Mouse (Mus musculus) layer of hippocampus, adult 2 months (tissue): ENCODE data around the gene Zfp213. TPM values are rescaled to one million over a fixed set of nuclear protein-coding genes. Genes with fewer than 3 reads are reported as not detected.
A peak's percentile ranks its signal among the peaks of the same experiment; 100 is the strongest.
"Not testable (repeated sequence)": the region's sequence is repeated elsewhere in the genome, so short reads cannot be mapped to it uniquely, and the experiment has no call there.

Experiments
- DNase-seq, 2 experiments: peaks; one replicate each; pipeline ENCODE4 v3.0.0; 2022; ENCODE audit warnings: low spot score in 2 of 2
- H3K27ac ChIP-seq: fragments of 200-600 bp; 2 replicates; pipeline ENCODE4 v1.8.1; 2022
- H3K4me3 ChIP-seq: fragments of 200-600 bp; 2 replicates; pipeline ENCODE4 v1.8.1; 2022; ENCODE audit warnings: mild to moderate bottlenecking
- CTCF ChIP-seq: fragments of 200-600 bp; conservative IDR thresholded peaks from 2 replicates; pipeline ENCODE4 v1.8.1; 2022; ENCODE audit warnings: antibody characterized with exemption, mild to moderate bottlenecking, moderate library complexity
- total RNA-seq, 2 experiments: library from RNA; stranded (reverse); gene quantifications; 2 replicates each; pipeline ENCODE4 v1.2.3; 2021

Gene Zfp213
- total RNA-seq, 2 experiments from 2014 or later: 5.7 to 6.9 TPM

DNA sequence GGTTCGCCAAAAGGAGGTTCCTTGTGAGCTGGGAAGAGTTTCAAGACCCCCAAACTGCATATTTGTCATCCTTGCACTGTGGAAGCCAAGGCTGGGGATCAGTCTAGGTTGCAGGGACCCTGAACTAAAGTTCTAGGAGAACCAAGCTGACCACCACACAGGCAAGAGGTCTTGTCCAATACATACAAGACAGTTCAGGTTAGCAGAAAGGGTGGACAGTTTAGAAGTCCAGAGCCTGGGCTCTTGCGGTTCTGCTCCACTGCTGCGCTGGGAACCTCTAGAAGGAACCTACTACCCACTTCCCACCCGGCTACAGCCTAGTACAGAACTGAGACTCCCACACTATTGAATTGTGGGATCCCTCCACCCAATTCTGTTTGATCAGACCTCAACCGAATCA is 24.4 kb downstream of the Zfp213 start:
- TF ChIP-seq CTCF: no peak
- no peak overlapping the region for H3K27ac ChIP-seq
- no peak for DNase-seq
- no peak overlapping the region for H3K4me3 ChIP-seq

DNA sequence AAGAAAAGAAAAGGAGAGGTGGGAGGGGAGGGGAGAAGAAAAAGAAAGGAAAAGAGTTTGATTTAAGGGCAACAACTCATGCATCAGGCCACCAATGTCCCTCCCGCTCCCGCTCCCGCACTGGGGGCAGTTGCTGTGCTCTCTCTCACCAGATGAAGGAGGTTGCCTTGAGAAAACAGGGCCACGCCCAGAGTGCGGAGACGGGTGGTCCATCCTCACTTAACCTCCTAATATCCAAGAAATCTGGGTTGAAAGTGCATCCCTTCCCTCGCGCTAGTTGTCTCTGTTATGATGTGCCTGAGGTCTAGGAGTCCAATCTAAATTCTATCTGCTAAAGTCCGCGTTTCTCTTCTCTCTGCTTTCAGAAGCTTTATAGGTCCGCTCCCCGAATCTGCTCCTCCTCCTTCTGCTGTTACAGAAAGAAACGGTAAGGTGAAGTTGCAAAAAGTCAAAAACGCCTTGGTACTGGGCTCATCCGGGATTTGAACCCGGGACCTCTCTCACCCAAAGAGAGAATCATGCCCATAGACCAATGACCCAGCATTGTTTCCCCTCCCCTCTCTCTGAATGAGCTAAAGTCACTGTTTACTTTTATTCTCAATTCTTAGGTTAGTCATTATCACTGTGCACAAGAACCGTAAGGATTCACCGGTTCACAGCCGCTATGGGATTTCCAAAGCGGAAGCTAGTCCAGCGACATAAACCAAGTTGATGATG is 25.6 kb downstream of the Zfp213 start:
- H3K4me3 ChIP-seq: peak overlapping the region; percentile 44
- no peak for TF ChIP-seq CTCF
- peak in 1 of 2 experiments; percentile 7 for DNase-seq
- H3K27ac ChIP-seq: no peak overlapping the region

DNA sequence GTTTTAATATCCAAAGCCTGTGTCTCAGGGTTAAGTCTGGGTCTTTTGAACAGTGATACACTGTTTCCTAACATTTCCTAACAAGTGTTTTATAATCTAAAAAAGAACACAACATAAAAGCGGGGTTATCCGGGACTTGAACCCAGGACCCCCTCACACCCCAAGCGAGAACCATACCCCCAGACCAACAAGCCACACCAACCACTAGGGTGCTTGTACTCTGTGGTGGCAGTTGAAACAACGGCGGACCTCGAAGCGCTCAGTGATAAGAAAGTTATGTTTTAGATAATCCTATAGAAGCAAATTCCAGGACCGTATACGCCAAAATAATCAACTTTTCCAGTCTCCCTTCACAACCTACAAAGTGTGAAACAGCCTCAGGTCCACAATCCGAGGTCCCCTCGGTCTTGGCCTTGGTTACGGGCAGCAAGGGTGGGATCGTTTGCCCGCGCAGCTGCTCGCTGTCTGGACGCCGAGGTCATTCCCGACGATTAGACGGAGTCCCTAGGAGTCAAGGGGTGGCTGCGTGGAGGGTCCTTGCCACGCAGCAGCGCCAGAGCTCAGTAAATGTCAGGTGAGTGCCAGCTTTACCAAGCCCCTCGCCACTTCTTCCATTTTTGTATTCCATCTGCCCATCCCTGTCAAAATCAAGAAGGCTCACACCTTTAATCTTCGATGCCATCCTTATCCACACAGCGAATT is 26.3 kb downstream of the Zfp213 start:
- DNase-seq: peak in 1 of 2 experiments; percentile 7
- Histone ChIP-seq H3K27ac (no peak overlapping the region), H3K4me3 (peak overlapping the region; percentile 44; the same call in 1 of the 2 replicates)
- no peak for TF ChIP-seq CTCF

DNA sequence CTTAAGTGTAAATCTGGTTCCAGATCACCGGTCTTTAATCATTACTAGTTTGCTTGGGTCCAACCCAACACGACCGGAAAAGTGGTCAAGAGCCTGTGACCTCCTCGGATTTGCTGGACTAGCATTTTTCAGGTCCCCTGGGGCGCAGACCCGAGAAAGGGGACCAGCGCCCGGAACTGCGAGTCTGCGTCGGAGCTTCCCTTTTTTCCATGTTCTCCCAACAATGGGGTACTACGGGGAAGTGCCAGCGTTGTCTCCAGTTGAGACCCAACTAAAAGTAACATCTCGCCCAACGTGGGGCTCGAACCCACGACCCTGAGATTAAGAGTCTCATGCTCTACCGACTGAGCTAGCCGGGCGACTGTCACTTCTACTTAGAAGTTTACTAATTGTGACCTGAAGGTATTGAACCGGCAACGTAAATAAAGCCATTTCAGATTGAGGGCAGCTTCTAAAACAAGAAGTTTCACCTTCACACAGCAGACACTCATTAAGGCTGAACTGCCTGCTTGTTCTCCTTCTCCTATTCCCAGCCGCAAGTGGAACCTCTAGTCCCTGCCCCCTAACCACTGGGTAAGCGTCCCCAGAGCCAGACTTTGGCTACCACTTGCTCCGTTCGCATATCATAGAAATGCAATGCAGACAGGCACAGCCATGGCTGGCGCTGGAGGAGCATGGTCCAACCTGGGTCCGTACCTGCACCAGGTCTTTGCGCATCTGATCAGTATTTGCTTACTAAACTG is 28.8 kb downstream of the Zfp213 start:
- H3K27ac ChIP-seq, DNase-seq, H3K4me3 ChIP-seq: not testable (repeated sequence)

DNA sequence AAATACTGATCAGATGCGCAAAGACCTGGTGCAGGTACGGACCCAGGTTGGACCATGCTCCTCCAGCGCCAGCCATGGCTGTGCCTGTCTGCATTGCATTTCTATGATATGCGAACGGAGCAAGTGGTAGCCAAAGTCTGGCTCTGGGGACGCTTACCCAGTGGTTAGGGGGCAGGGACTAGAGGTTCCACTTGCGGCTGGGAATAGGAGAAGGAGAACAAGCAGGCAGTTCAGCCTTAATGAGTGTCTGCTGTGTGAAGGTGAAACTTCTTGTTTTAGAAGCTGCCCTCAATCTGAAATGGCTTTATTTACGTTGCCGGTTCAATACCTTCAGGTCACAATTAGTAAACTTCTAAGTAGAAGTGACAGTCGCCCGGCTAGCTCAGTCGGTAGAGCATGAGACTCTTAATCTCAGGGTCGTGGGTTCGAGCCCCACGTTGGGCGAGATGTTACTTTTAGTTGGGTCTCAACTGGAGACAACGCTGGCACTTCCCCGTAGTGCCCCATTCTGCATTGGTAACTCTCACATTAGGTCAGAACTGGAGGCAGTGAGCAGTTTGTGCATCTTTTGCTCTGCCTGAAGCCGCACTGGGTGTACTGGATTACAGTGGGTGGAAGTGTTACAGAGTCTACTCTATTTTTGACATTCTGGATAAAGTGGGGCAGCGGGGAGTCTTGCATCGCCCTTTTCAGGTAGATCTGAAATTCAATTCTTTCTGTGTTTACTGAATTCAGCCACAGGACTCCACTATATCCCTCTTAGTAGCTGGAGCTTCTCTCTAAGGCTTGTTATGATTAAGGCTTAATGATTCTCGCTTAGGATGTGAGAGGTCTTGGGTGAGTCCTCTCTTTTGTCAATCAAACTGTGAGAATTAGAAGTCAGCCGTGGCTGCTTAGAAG is 30.2 kb downstream of the Zfp213 start:
- H3K27ac ChIP-seq, DNase-seq, H3K4me3 ChIP-seq: not testable (repeated sequence)

DNA sequence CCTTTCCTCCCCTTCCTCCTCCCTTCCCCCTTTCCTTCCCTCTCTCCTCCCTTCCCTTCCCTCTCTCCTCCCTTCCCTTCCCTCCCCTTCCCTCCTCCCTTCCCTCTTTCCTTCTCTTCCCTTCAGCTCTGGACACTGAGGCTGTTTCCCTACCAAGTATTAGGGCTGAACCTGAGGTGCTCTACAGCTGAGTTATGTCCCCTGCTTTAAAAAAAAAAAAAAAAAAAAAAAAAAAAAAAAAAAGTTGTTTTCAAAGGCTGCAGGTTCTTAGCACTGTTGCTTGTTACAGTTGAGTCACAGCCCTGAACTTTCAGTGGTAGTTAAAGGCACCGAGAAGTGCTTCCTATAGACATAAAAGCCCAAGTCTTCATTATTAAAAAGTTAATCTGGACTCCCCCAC is 32.6 kb downstream of the Zfp213 start:
- H3K27ac ChIP-seq, H3K4me3 ChIP-seq, DNase-seq: not testable (repeated sequence)

DNA sequence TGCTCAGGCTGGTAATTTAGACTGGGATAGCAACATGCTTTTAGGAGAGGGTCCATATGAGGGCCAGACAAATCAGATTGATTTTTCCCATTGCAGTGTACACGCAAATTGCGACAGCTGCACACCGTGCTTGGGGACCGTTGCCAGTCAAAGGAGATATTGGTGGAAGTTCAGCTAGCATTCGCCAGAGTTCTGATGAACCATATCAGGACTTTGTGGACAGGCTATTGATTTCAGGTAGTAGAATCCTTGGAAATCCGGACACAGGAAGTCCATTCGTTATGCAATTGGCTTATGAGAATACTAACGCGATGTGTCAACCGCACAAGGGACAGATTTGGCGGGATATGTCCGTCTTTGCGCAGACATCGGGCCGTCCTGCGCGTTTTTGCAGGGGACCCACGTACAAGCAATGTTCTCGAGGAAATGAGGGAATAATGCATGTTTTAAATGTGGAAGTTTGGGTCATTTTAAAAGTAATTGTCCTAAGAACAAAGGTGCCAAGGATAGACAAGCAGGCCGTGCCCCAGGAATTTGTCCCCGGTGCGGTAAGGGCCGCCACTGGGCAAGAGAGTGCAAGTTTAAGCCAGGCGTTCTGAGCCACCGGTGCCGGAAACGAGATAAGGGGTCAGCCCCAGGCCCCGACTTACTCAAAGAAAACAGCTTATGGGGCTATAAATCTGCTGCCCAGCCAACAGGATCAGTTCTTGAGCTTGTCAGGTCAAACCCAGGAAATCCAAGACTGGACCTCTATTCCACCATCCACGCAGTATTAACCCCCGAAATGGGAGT is 40.9 kb downstream of the Zfp213 start:
- not testable (repeated sequence) for DNase-seq, H3K27ac ChIP-seq, H3K4me3 ChIP-seq

DNA sequence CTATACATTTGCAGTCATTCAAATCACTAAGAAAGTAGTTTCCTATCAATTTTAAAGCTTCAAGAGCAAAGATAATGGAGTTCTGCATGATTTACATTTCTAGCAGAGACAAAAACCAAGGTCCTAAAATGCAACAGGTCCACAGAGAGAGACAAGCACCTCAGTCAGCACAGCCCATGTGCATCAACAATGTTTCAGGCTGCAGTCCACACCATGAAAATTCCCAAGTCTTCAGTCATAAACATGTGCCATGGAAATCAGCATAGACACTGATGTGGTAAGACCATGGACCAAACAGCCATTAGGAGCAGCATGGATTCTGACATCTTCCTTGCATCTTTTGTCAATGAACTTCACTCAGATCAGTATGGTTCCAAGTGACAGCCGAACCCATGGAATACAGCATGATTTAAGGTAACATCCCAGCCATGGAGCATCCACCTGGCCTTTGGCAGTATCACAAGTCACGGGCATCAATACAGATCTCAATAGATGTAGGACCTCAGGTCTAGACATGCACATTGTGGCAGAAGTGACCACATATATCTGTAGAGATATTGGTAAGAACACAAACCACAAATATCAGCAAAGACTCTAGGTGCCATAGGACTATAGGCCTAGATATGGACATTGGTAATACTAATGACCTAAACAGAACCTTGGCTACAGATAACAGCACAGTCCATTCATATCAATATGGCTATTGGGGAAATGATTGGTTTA is 45.2 kb downstream of the Zfp213 start:
- Histone ChIP-seq H3K27ac (no peak overlapping the region), H3K4me3 (no peak overlapping the region)
- no peak for TF ChIP-seq CTCF
- DNase-seq: no peak

Other genes with a start within 250 kb of the Zfp213 start
- not detected for gene Vmn2r115, start 220.5 kb downstream of the Zfp213 start, total RNA-seq
- gene Vmn2r116, start 179.6 kb downstream of the Zfp213 start, total RNA-seq: not detected
- gene Vmn2r117, start 84.5 kb downstream of the Zfp213 start, total RNA-seq: not detected
- gene Zfp13, start 35.2 kb upstream of the Zfp213 start, total RNA-seq: 10 to 100 TPM; 30.1 to 33.6 TPM
- not detected for gene Zscan10, start 36.6 kb upstream of the Zfp213 start, total RNA-seq
- gene Mmp25, start 81.0 kb upstream of the Zfp213 start, total RNA-seq: under 1 TPM in 1 of 2 experiments, not detected in 1; 0.17 TPM
- not detected for gene Bicdl2, start 96.3 kb upstream of the Zfp213 start, total RNA-seq
- 100 to 1,000 TPM; 110 to 118 TPM for gene Hcfc1r1, start 109.4 kb upstream of the Zfp213 start, total RNA-seq
- 1 to 10 TPM; 7.1 to 7.6 TPM for gene Thoc6, start 109.6 kb upstream of the Zfp213 start, total RNA-seq
- gene Tnfrsf12a, start 113.2 kb upstream of the Zfp213 start, total RNA-seq: 1 to 10 TPM; 5.5 to 6.3 TPM
- not detected for gene Cldn6, start 115.0 kb upstream of the Zfp213 start, total RNA-seq
- under 1 TPM in 1 of 2 experiments, not detected in 1; 0.25 TPM for gene Cldn9, start 119.8 kb upstream of the Zfp213 start, total RNA-seq
- under 1 TPM; 0.25 to 0.64 TPM for gene 1520401A03Rik, start 158.5 kb upstream of the Zfp213 start, total RNA-seq
- 1 to 10 TPM; 3.4 to 3.5 TPM for gene Pkmyt1, start 162.1 kb upstream of the Zfp213 start, total RNA-seq
- 10 to 100 TPM; 46.2 to 48.3 TPM for gene Paqr4, start 176.6 kb upstream of the Zfp213 start, total RNA-seq
- under 1 TPM; 0.23 to 0.32 TPM for gene Kremen2, start 181.6 kb upstream of the Zfp213 start, total RNA-seq
- gene Flywch1, start 207.4 kb upstream of the Zfp213 start, total RNA-seq: 100 to 1,000 TPM; 310 to 345 TPM
- 10 to 100 TPM; 10.6 to 12.3 TPM for gene Flywch2, start 221.8 kb upstream of the Zfp213 start, total RNA-seq
- gene Srrm2, start 226.3 kb upstream of the Zfp213 start, total RNA-seq: 100 to 1,000 TPM; 613 to 663 TPM